Mouse (Mus musculus) MEL (cell line): ENCODE results near the gene Il17rb. TPM values are rescaled to one million over a fixed set of nuclear protein-coding genes. Genes with fewer than 3 reads are reported as not detected.

Experiments used
- DNase-seq: peaks from one replicate; pipeline ENCODE4 v3.0.0; 2011; ENCODE audit warnings: low read depth, low spot score
- H3K27ac ChIP-seq: 2 replicates; pipeline ENCODE4 v1.5.1; 2012; ENCODE audit warnings: low read depth, mild to moderate bottlenecking, control low read depth, low read length, moderate library complexity; ENCODE audit not compliant: control insufficient read depth
- H3K27me3 ChIP-seq, 2 experiments: fragments of 150-350 bp in 1 of 2; sonication (generic) in 1 of 2; 2 replicates each; pipeline ENCODE4 v1.6.1; 2012; ENCODE audit warnings: low read length in 2 of 2, mild to moderate bottlenecking in 2 of 2, improper control_type of control experiment in 1 of 2, moderate library complexity in 1 of 2; ENCODE audit not compliant: insufficient read depth in 2 of 2, control insufficient read depth in 1 of 2
- H3K36me3 ChIP-seq, 2 experiments: 2 replicates each; pipeline ENCODE4 v1.6.1; 2012 to 2014; ENCODE audit warnings: low read length in 2 of 2, improper control_type of control experiment in 1 of 2, inconsistent platforms in 1 of 2, mild to moderate bottlenecking in 1 of 2; ENCODE audit not compliant: insufficient read depth in 2 of 2, control insufficient read depth in 1 of 2
- H3K4me1 ChIP-seq, 2 experiments: fragments of 150-350 bp in 1 of 2; sonication (generic) in 1 of 2; 2 replicates each; pipeline ENCODE4 v1.6.1; 2012; ENCODE audit warnings: low read length in 2 of 2, improper control_type of control experiment in 1 of 2, mild to moderate bottlenecking in 1 of 2; ENCODE audit not compliant: insufficient read depth in 2 of 2, control insufficient read depth in 1 of 2
- H3K4me3 ChIP-seq, 2 experiments: fragments of 150-350 bp in 1 of 2; sonication (generic) in 1 of 2; 2 replicates each; pipeline ENCODE4 v1.5.1; 2012; ENCODE audit warnings: low read depth in 2 of 2, low read length in 2 of 2, mild to moderate bottlenecking in 2 of 2, moderate library complexity in 2 of 2, control low read depth in 1 of 2, improper control_type of control experiment in 1 of 2; ENCODE audit not compliant: control insufficient read depth in 1 of 2, insufficient read depth in 1 of 2
- H3K79me2 ChIP-seq: 2 replicates; pipeline ENCODE4 v1.6.1; 2012; ENCODE audit warnings: mild to moderate bottlenecking, low read length, moderate library complexity; ENCODE audit not compliant: control insufficient read depth, poor library complexity, insufficient read depth
- H3K9ac ChIP-seq: 2 replicates; pipeline ENCODE4 v1.6.1; 2012; ENCODE audit warnings: low read depth, mild to moderate bottlenecking, control low read depth, low read length, moderate library complexity; ENCODE audit not compliant: control insufficient read depth, poor library complexity, severe bottlenecking
- H3K9me3 ChIP-seq: fragments of 150-350 bp; sonication (generic); replicated peaks from 2 replicates; pipeline ENCODE4 v1.6.1; 2012; ENCODE audit warnings: mild to moderate bottlenecking, low read length, improper control_type of control experiment, moderate library complexity; ENCODE audit not compliant: insufficient read depth
- CHD2 ChIP-seq: IDR thresholded peaks from 2 replicates; pipeline ENCODE4 v1.6.1; 2011; ENCODE audit warnings: low read length, improper control_type of control experiment
- CTCF ChIP-seq, 3 experiments: IDR thresholded peaks in 2 of 3; conservative IDR thresholded peaks in 1 of 3; 2 replicates each; pipeline ENCODE4 v1.5.1; 2011 to 2012; ENCODE audit warnings: low read length in 3 of 3, low read depth in 2 of 3, mild to moderate bottlenecking in 2 of 3, improper control_type of control experiment in 1 of 3, inconsistent platforms in 1 of 3, mixed read lengths in 1 of 3, moderate library complexity in 1 of 3; ENCODE audit not compliant: control insufficient read depth in 1 of 3, insufficient read depth in 1 of 3, poor library complexity in 1 of 3, severe bottlenecking in 1 of 3
- ELF1 ChIP-seq: IDR thresholded peaks from 2 replicates; pipeline ENCODE4 v1.6.1; 2014; ENCODE audit warnings: low read depth, mild to moderate bottlenecking, inconsistent platforms, low read length, improper control_type of control experiment, moderate library complexity
- EP300 ChIP-seq, 2 experiments: IDR thresholded peaks; 2 replicates each; pipeline ENCODE4 v1.6.1; 2011; ENCODE audit warnings: improper control_type of control experiment in 2 of 2, low read length in 2 of 2, low read depth in 1 of 2, mild to moderate bottlenecking in 1 of 2
- GABPA ChIP-seq: IDR thresholded peaks from 2 replicates; pipeline ENCODE4 v1.6.1; 2012; ENCODE audit warnings: low read depth, mild to moderate bottlenecking, inconsistent platforms, low read length, improper control_type of control experiment, moderate library complexity
- JUND ChIP-seq: IDR thresholded peaks from 2 replicates; pipeline ENCODE4 v1.6.1; 2011; ENCODE audit warnings: low read depth, mild to moderate bottlenecking, improper control_type of control experiment, low read length
- KAT2A ChIP-seq: conservative IDR thresholded peaks from 2 replicates; pipeline ENCODE4 v1.6.1; 2012; ENCODE audit warnings: low read depth, low read length, improper control_type of control experiment, inconsistent platforms
- MEF2A ChIP-seq: IDR thresholded peaks from 2 replicates; pipeline ENCODE4 v1.6.1; 2014; ENCODE audit warnings: low read depth, mild to moderate bottlenecking, inconsistent platforms, low read length, improper control_type of control experiment; ENCODE audit not compliant: poor library complexity, insufficient replicate concordance, severe bottlenecking; ENCODE audit errors: extremely low read depth
- NRF1 ChIP-seq: IDR thresholded peaks from 2 replicates; pipeline ENCODE4 v1.6.1; 2014; ENCODE audit warnings: low read depth, mild to moderate bottlenecking, inconsistent platforms, low read length, improper control_type of control experiment, moderate library complexity; ENCODE audit not compliant: poor library complexity, insufficient read depth, severe bottlenecking
- POLR2A ChIP-seq, 2 experiments: IDR thresholded peaks; 2 replicates each; pipeline ENCODE4 v1.6.1; 2011 to 2012; ENCODE audit warnings: low read length in 2 of 2, mild to moderate bottlenecking in 2 of 2, control low read depth in 1 of 2, improper control_type of control experiment in 1 of 2, low read depth in 1 of 2, moderate library complexity in 1 of 2; ENCODE audit not compliant: control insufficient read depth in 1 of 2, insufficient read depth in 1 of 2, poor library complexity in 1 of 2
- POLR2AphosphoS5 ChIP-seq: IDR thresholded peaks from 2 replicates; pipeline ENCODE4 v1.6.1; 2012; ENCODE audit warnings: low read depth, borderline replicate concordance, mild to moderate bottlenecking, inconsistent platforms, low read length, moderate library complexity, mixed read lengths
- RAD21 ChIP-seq: IDR thresholded peaks from 2 replicates; pipeline ENCODE4 v1.6.1; 2011; ENCODE audit warnings: mild to moderate bottlenecking, low read depth, low read length, improper control_type of control experiment
- RCOR1 ChIP-seq: IDR thresholded peaks from 2 replicates; pipeline ENCODE4 v1.6.1; 2012; ENCODE audit warnings: low read depth, mild to moderate bottlenecking, inconsistent platforms, low read length, improper control_type of control experiment
- SMC3 ChIP-seq: IDR thresholded peaks from 2 replicates; pipeline ENCODE4 v1.6.1; 2011; ENCODE audit warnings: low read depth, low read length, improper control_type of control experiment
- TCF12 ChIP-seq: IDR thresholded peaks from 2 replicates; pipeline ENCODE4 v1.6.1; 2014; ENCODE audit warnings: low read depth, mild to moderate bottlenecking, inconsistent platforms, low read length, improper control_type of control experiment, moderate library complexity
- USF2 ChIP-seq, 2 experiments: IDR thresholded peaks; 2 replicates each; pipeline ENCODE4 v1.6.1; 2011 to 2012; ENCODE audit warnings: improper control_type of control experiment in 2 of 2, low read length in 2 of 2, borderline replicate concordance in 1 of 2, inconsistent platforms in 1 of 2, low read depth in 1 of 2, mild to moderate bottlenecking in 1 of 2; ENCODE audit not compliant: insufficient read depth in 1 of 2
- polyA plus RNA-seq, 2 experiments: library from polyadenylated mRNA; stranded (reverse) in 1 of 2; unstranded in 1 of 2; fragments of >175 nt in 1 of 2; fragments of >200 nt in 1 of 2; gene quantifications; 2 replicates each; pipeline versions ENCODE4 v1.2.1 to v1.2.4; 2012; ENCODE audit warnings: low replicate concordance in 2 of 2, low read depth in 1 of 2; ENCODE audit not compliant: insufficient read length in 2 of 2, insufficient read depth in 1 of 2, missing spikeins in 1 of 2
- total RNA-seq: library from RNA; depleted of rRNA; stranded (reverse); fragments of 300-350 nt; gene quantifications from 2 replicates; pipeline ENCODE4 v1.2.3, GENCODE M21; 2012

Il17rb gene
- total and polyA plus RNA-seq, 3 experiments = 0.08 to 0.13 TPM; not detected in 1

- TF ChIP-seq TCF12 = no peak
- no peak for TF ChIP-seq USF2 (IDR thresholded peaks at IDR 0.05; ENCODE audit: borderline replicate concordance in 1 of 2, insufficient read depth in 1 of 2, low read depth in 1 of 2, low read length in 2 of 2)
- no peak for TF ChIP-seq MEF2A
- TF ChIP-seq POLR2AphosphoS5 = no peak
- no peak for TF ChIP-seq GABPA
- no peak for TF ChIP-seq POLR2A (IDR thresholded peaks at IDR 0.05; ENCODE audit: control insufficient read depth in 1 of 2, insufficient read depth in 1 of 2, low read depth in 1 of 2, low read length in 2 of 2, poor library complexity in 1 of 2)
- no peak for TF ChIP-seq ELF1
- TF ChIP-seq NRF1 = no peak
- TF ChIP-seq CHD2 = no peak
- TF ChIP-seq RCOR1 = no peak
- no peak for TF ChIP-seq KAT2A
- no peak for TF ChIP-seq JUND
- TF ChIP-seq EP300 (IDR thresholded peaks at IDR 0.05; ENCODE audit: low read depth in 1 of 2, low read length in 2 of 2) = no peak
- no peak overlapping the region for H3K4me3 ChIP-seq
These were observed 22.6 kb downstream of the Il17rb start for GRCm38 (mm10) chr14:29986096-29986495.

GRCm38 (mm10) chr14:29980447-29981205, 28.1 kb downstream of the Il17rb start:
- DNase-seq = peak; percentile 67
- Histone ChIP-seq H3K4me3 (no peak overlapping the region), H3K9me3 (no peaks in the 10 kb centered on the region), H3K27me3 (no peaks in the 10 kb centered on the region), H3K79me2 (peaks cover 19% of the 10 kb centered on the region), H3K36me3 (peaks cover 6 to 15% of the 10 kb centered on the region in 2 experiments), H3K27ac (no peak overlapping the region), H3K4me1 (peaks cover 0 to 15% of the 10 kb centered on the region in 2 experiments; a peak in 1 of 4 replicates), H3K9ac (no peak overlapping the region)
- TF ChIP-seq SMC3 (peak; percentile 29), CTCF (IDR thresholded peaks at IDR 0.05 in 2 of 3, conservative IDR thresholded peaks at IDR 0.05 in 1 of 3; ENCODE audit: control insufficient read depth in 1 of 3, insufficient read depth in 1 of 3, low read depth in 2 of 3, low read length in 3 of 3, poor library complexity in 1 of 3, severe bottlenecking in 1 of 3) (peak; percentile 22 to 55 (median 52)), RAD21 (peak; percentile 4), EP300 (IDR thresholded peaks at IDR 0.05; ENCODE audit: low read depth in 1 of 2, low read length in 2 of 2) (no peak)

More at GRCm38 (mm10) chr14:29986096-29986495, 22.6 kb downstream of the Il17rb start:
- Histone ChIP-seq H3K36me3 (peaks cover 0 to 18% of the 10 kb centered on the region in 2 experiments; a peak in 2 of 4 replicates), H3K9me3 (no peaks in the 10 kb centered on the region), H3K9ac (no peak overlapping the region), H3K79me2 (peaks cover 3% of the 10 kb centered on the region; the same call in 1 of the 2 replicates), H3K27ac (no peak overlapping the region), H3K27me3 (no peaks in the 10 kb centered on the region), H3K4me1 (no peaks in the 10 kb centered on the region)
- DNase-seq = no peak
